Mouse (Mus musculus) liver, embryonic 15.5 days (tissue): ENCODE results near the gene Cbx1. TPM values are rescaled to one million over a fixed set of nuclear protein-coding genes. Genes with fewer than 3 reads are reported as not detected.

Experiments
- ATAC-seq: fragments of 200-750 bp; cut with Nextera tagmentation; 2 replicates; pipeline ENCODE4 v1.8.0; 2017; ENCODE audit warnings: moderate number of reproducible peaks, mild to moderate bottlenecking, moderate library complexity; ENCODE audit not compliant: insufficient read depth
- H3K27ac ChIP-seq: fragments of 300-500 bp; sonication (generic); replicated peaks from 2 replicates; pipeline ENCODE4 v1.5.1; 2015; ENCODE audit warnings: mild to moderate bottlenecking, inconsistent platforms
- H3K27me3 ChIP-seq: fragments of 300-500 bp; sonication (generic); 2 replicates; pipeline ENCODE4 v1.6.1; 2015; ENCODE audit warnings: mild to moderate bottlenecking, inconsistent platforms
- H3K36me3 ChIP-seq: fragments of 300-500 bp; sonication (generic); replicated peaks from 2 replicates; pipeline ENCODE4 v1.6.1; 2015; ENCODE audit warnings: moderate library complexity, mild to moderate bottlenecking, inconsistent platforms
- H3K4me1 ChIP-seq: fragments of 300-500 bp; sonication (generic); replicated peaks from 2 replicates; pipeline ENCODE4 v1.6.1; 2015; ENCODE audit warnings: inconsistent platforms
- H3K4me2 ChIP-seq: fragments of 300-500 bp; sonication (generic); 2 replicates; pipeline ENCODE4 v1.6.1; 2015; ENCODE audit warnings: moderate library complexity, mild to moderate bottlenecking, inconsistent platforms
- H3K4me3 ChIP-seq: fragments of 300-500 bp; sonication (generic); replicated peaks from 2 replicates; pipeline ENCODE4 v1.5.1; 2015; ENCODE audit warnings: mild to moderate bottlenecking, inconsistent platforms
- H3K9ac ChIP-seq: fragments of 300-500 bp; sonication (generic); 2 replicates; pipeline ENCODE4 v1.6.1; 2015; ENCODE audit warnings: moderate library complexity, mild to moderate bottlenecking, inconsistent platforms
- H3K9me3 ChIP-seq: fragments of 300-500 bp; sonication (generic); replicated peaks from 2 replicates; pipeline ENCODE4 v1.6.1; 2016; ENCODE audit warnings: inconsistent platforms
- WGBS: fragments of 180-500 bp; shearing (Covaris S2); methylation state at CpG from one replicate; pipeline ENCODE4 v1.1.7; 2015; ENCODE audit warnings: mixed read lengths; ENCODE audit not compliant: insufficient replicate concordance; 5-methylcytosine and 5-hydroxymethylcytosine counted together
- polyA plus RNA-seq: library from polyadenylated mRNA; unstranded; fragments of >200 nt; fragmentation: Nextera tagmentation; extraction: Ambion mirVana; gene quantifications from 2 replicates; pipeline ENCODE4 v1.2.1, GENCODE M21; 2015

The Cbx1 gene
- polyA plus RNA-seq, 1 experiment from 2014 or later: 29.8 TPM

DNA sequence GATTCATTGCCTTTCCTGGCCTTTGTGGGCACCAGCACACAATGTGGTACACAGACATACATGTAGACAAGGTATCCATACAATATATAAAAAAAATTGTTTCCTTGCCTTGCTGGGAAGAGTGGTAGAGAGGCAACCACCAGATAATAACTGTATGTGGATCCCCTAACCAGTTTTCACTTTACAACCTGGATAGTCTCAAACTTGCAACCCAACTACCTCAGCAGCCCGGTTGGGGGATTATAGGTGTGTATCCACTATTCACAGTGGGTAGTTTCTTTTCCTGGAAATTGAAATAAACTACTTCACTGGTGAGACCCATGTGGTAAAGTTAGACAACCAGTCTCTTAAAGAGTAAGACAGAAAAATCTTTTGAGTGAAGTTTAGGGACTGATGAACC, 27.6 kb downstream of the Cbx1 start:
- Histone ChIP-seq H3K36me3 (peaks cover 83% of the 10 kb centered on the region), H3K9me3 (no peaks in the 10 kb centered on the region), H3K4me3 (no peak overlapping the region), H3K9ac (no peak overlapping the region), H3K4me2 (no peak overlapping the region), H3K27ac (no peak overlapping the region), H3K4me1 (no peaks in the 10 kb centered on the region), H3K27me3 (no peaks in the 10 kb centered on the region)
- ATAC-seq: no peak
- 74% methylated on average over 1 of the region's 1 CpGs for WGBS

GRCm38 (mm10) chr11:96816979-96817378, 28.1 kb downstream of the Cbx1 start:
- no peak overlapping the region for H3K4me2 ChIP-seq
- no peak for ATAC-seq
- no peaks in the 10 kb centered on the region for H3K27me3 ChIP-seq
- no peak overlapping the region for H3K27ac ChIP-seq
- no peaks in the 10 kb centered on the region for H3K9me3 ChIP-seq
- H3K4me1 ChIP-seq: no peaks in the 10 kb centered on the region
- no peak overlapping the region for H3K4me3 ChIP-seq
- WGBS: 79% methylated on average over 5 of the region's 5 CpGs
- peaks cover 83% of the 10 kb centered on the region for H3K36me3 ChIP-seq
- H3K9ac ChIP-seq: no peak overlapping the region

DNA sequence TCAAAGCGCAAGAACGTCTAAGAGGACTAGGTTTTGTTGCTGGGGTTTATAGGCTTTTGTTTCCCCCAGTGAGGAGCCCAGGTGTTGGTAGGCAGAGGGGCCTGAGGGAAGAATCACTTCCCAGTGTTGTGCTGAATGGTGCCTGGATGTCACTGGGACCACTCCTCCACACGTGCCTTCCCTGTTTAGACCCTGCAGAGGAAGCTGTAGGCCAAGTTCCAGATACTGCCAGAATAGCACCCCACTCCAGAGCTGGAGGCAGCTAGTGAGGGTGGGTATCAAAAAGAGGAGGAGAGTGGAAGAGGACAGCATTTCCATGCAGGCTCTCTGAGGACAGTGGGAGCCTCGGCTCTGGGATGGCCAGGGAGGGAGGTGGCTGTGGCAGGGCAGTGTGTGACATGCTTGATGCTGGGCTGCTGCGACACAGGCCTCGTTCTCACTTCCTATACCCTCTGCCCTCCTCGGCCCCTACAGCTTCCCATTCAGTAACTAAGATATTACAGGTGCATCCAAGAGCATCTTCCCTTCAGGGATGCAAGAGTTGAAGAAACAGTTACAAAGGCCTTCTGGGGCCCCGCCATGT, 29.3 kb downstream of the Cbx1 start:
- no peaks in the 10 kb centered on the region for H3K27me3 ChIP-seq
- H3K9me3 ChIP-seq: no peaks in the 10 kb centered on the region
- no peak overlapping the region for H3K9ac ChIP-seq
- H3K36me3 ChIP-seq: peaks cover 85% of the 10 kb centered on the region
- H3K4me3 ChIP-seq: no peak overlapping the region
- H3K4me1 ChIP-seq: peaks cover 11% of the 10 kb centered on the region
- 80% methylated on average over 8 of the region's 8 CpGs for WGBS
- no peak overlapping the region for H3K27ac ChIP-seq
- no peak for ATAC-seq
- H3K4me2 ChIP-seq: no peak overlapping the region

DNA sequence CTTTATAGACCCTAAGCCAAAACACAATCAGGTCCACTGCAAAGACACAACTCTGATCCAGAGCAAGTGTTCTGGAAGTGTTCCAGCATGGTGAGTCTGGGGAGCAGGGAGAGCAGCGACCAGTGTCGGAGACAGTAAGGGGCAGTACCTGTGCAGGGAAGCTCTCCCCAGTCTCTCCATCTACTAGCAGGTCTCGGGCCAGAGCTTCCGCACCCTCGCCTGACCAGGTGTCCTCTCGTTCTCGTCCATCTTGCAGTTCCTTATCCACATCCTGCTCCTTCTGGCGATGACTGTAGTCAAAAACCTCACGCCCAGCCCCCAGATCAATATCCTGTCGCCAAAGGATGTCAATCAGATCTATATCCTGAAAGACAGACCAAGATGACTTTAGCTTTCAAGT, 33.0 kb downstream of the Cbx1 start:
- 82% methylated on average over 10 of the region's 10 CpGs for WGBS
- H3K27me3 ChIP-seq: no peaks in the 10 kb centered on the region
- H3K36me3 ChIP-seq: peaks cover 84% of the 10 kb centered on the region
- no peak overlapping the region for H3K9ac ChIP-seq
- no peak overlapping the region for H3K4me2 ChIP-seq
- ATAC-seq: no peak
- H3K4me1 ChIP-seq: peaks cover 49% of the 10 kb centered on the region
- no peak overlapping the region for H3K27ac ChIP-seq
- H3K4me3 ChIP-seq: no peak overlapping the region
- no peaks in the 10 kb centered on the region for H3K9me3 ChIP-seq

- Histone ChIP-seq H3K4me3 (peak overlapping the region; percentile 55), H3K4me2 (peak overlapping the region; percentile 82), H3K9ac (no peak overlapping the region), H3K27ac (peak overlapping the region; percentile 42; the same call in 1 of the 2 replicates), H3K36me3 (peaks cover 84% of the 10 kb centered on the region), H3K27me3 (no peaks in the 10 kb centered on the region), H3K9me3 (no peaks in the 10 kb centered on the region), H3K4me1 (peaks cover 58% of the 10 kb centered on the region)
- 45% methylated on average over 4 of the region's 4 CpGs for WGBS
- 0 out of 2 replicates have a peak, but pooled peaks have one; percentile 5 for ATAC-seq
Observed at GRCm38 (mm10) chr11:96822675-96823470, 33.9 kb downstream of the Cbx1 start.

GRCm38 (mm10) chr11:96823471-96823837, 34.5 kb downstream of the Cbx1 start:
- peak; percentile 3; the same call in 1 of the 2 replicates for ATAC-seq
- peak overlapping the region; percentile 82 for H3K4me2 ChIP-seq
- no peaks in the 10 kb centered on the region for H3K9me3 ChIP-seq
- H3K9ac ChIP-seq: peak overlapping the region; percentile 21; the same call in 1 of the 2 replicates
- 28% methylated on average over 12 of the region's 13 CpGs for WGBS
- peaks cover 80% of the 10 kb centered on the region for H3K36me3 ChIP-seq
- H3K27ac ChIP-seq: 0 out of 2 replicates have a peak overlapping the region, but pooled peaks have one; percentile 29
- peaks cover 64% of the 10 kb centered on the region for H3K4me1 ChIP-seq
- peak overlapping the region; percentile 55 for H3K4me3 ChIP-seq
- no peaks in the 10 kb centered on the region for H3K27me3 ChIP-seq

DNA sequence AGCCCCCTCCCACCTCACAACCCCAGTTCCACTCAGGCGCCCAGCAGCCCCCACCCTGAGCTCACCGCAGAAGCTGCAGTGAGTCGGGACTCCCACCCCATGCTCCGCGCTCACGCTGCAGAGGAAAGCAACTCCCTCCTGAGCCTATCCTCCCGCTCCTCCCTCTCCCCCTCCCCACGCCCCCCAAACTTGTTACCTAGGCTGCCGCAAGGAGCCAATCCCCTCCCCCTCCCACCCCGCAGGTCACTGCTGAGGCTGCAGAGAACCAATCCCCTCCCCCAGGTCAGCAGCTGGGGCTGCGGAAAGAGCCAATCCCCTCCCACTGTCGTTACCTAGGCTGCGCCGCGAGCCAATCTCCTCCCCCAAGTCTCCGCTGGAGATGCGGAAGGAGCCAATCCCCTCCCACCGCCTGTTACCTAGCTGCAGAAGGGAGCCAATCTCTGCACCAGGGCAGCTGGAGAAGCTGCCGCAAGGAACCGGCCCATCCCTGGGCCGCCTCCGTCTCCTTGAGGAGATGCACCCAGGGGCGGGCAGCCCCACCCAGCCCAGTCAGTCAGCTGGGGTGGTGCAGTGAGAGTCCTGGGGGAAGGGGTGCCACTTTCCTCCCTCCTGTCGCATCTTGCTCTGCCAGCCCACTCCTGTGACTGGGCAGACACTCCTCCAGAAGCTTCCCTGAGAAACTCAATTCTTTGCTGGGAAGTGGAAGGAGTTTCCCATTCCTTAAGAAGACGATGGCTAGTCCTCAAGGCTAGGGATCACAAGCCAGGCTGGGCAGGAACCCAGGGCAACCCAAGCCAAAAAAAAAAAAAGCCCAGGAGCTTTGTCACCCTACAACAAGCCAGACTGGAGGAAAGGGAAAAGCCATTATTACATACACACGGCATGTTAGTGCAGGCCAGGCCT, 35.2 kb downstream of the Cbx1 start:
- WGBS: 4% methylated on average over 26 of the region's 26 CpGs

DNA sequence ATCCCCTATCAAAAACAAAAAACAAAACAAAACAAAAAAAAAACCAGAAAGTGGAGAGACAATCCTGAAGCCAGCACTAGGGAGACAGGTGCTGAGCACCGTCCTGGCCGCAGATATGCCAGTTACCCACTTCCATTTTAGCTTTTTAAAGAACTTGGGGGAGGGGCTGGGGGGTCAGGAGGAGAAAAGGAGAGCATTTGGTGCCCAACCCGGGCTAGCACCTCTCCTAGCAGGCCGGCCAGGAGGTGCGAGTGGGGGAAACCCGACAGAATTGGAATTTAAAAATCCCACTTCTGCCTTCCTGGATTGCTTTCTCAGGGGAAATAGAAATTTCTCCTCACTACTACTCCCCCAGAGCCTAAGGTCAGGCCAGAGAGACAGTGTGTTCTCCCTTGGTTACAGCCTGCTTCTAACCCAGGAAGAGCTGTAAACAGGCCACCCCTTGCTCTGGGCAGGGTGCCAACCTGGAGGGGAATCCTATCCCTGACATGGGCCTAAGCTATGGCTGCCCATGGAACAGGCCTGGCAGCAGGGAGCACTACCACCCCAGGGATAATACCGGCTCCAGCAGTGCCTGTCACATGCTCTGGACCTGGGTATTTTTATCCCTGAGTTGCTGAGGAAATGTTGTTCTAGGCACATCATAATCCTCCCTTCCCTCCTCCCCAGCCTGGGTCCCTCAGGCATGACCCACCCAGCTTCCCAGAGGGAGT, 36.0 kb downstream of the Cbx1 start:
- Histone ChIP-seq H3K9ac (no peak overlapping the region), H3K36me3 (peaks cover 66% of the 10 kb centered on the region), H3K4me2 (peak overlapping the region; percentile 82), H3K9me3 (no peaks in the 10 kb centered on the region), H3K27ac (peak overlapping the region; percentile 45), H3K4me3 (no peak overlapping the region), H3K27me3 (no peaks in the 10 kb centered on the region), H3K4me1 (peaks cover 68% of the 10 kb centered on the region)
- WGBS: 52% methylated on average over 7 of the region's 7 CpGs
- ATAC-seq: no peak

More for the DNA sequence above, 35.2 kb downstream of the Cbx1 start:
- Histone ChIP-seq H3K9me3 (no peaks in the 10 kb centered on the region), H3K36me3 (peaks cover 74% of the 10 kb centered on the region), H3K9ac (peak overlapping the region; percentile 21; the same call in 1 of the 2 replicates), H3K4me1 (peaks cover 68% of the 10 kb centered on the region), H3K4me3 (peak overlapping the region; percentile 55), H3K4me2 (peak overlapping the region; percentile 82), H3K27me3 (no peaks in the 10 kb centered on the region), H3K27ac (peak overlapping the region; percentile 45)
- ATAC-seq: peak; percentile 80

- Histone ChIP-seq H3K27me3 (no peaks in the 10 kb centered on the region), H3K4me2 (peak overlapping the region; percentile 31), H3K9ac (no peak overlapping the region), H3K27ac (peak overlapping the region; percentile 24; the same call in 1 of the 2 replicates), H3K4me1 (peaks cover 75% of the 10 kb centered on the region), H3K36me3 (peaks cover 50% of the 10 kb centered on the region), H3K9me3 (no peaks in the 10 kb centered on the region), H3K4me3 (peak overlapping the region; percentile 9; the same call in 1 of the 2 replicates)
- WGBS: 81% methylated on average over 2 of the region's 2 CpGs
- no peak for ATAC-seq
Observed at GRCm38 (mm10) chr11:96826481-96826880, 37.6 kb downstream of the Cbx1 start.

- H3K9ac ChIP-seq: no peak overlapping the region
- H3K27me3 ChIP-seq: no peaks in the 10 kb centered on the region
- ATAC-seq: no peak
- 0 out of 2 replicates have a peak overlapping the region, but pooled peaks have one; percentile 19 for H3K27ac ChIP-seq
- H3K36me3 ChIP-seq: peaks cover 44% of the 10 kb centered on the region
- H3K9me3 ChIP-seq: no peaks in the 10 kb centered on the region
- no peak overlapping the region for H3K4me3 ChIP-seq
- 85% methylated on average over 12 of the region's 12 CpGs for WGBS
- peak overlapping the region; percentile 31 for H3K4me2 ChIP-seq
- peaks cover 75% of the 10 kb centered on the region for H3K4me1 ChIP-seq
Observed at GRCm38 (mm10) chr11:96827062-96827581, 38.2 kb downstream of the Cbx1 start.
